26 mouse cellular contexts compared by ENCODE assay signal in genomic region chr1:41286221-41286620, GRCm38 (mm10).
"Had no signal": no experiment of that assay in that cellular context is flagged by ENCODE, and none has a peak within 500 bp of the region (broad histone marks: within the 10 kb centered on the region; RNA-seq: fewer than 3 reads in every experiment).

No protein-coding gene starts in this region.

- H3K27me3 ChIP-seq: kidney, embryonic 15.5 days; limb, embryonic 13.5 days; liver, embryonic 12.5 days; liver, embryonic 15.5 days; lung, embryonic 15.5 days; megakaryocyte, embryonic 14.5 days; midbrain, embryonic 13.5 days; neural tube, embryonic 12.5 days; neural tube, embryonic 15.5 days had no signal

- H3K4me2 ChIP-seq: kidney, embryonic 15.5 days; limb, embryonic 13.5 days; liver, embryonic 12.5 days; liver, embryonic 15.5 days; lung, embryonic 15.5 days; midbrain, embryonic 13.5 days; neural tube, embryonic 12.5 days; neural tube, embryonic 15.5 days had no signal

- H3K9ac ChIP-seq: kidney, embryonic 15.5 days; limb, embryonic 13.5 days; liver, embryonic 12.5 days; liver, embryonic 15.5 days; lung, embryonic 15.5 days; midbrain, embryonic 13.5 days; neural tube, embryonic 12.5 days; neural tube, embryonic 15.5 days had no signal

- H3K4me3 ChIP-seq: kidney, embryonic 15.5 days; left cerebral cortex, adult 2 months; limb, embryonic 10.5 days; limb, embryonic 13.5 days; liver, embryonic 12.5 days; liver, embryonic 15.5 days; lung, embryonic 15.5 days; megakaryocyte, embryonic 14.5 days; midbrain, embryonic 10.5 days; midbrain, embryonic 13.5 days; neural tube, embryonic 12.5 days; neural tube, embryonic 15.5 days had no signal

- H3K27ac ChIP-seq: kidney, embryonic 15.5 days; left cerebral cortex, adult 2 months; limb, embryonic 10.5 days; limb, embryonic 13.5 days; liver, embryonic 12.5 days; liver, embryonic 15.5 days; lung, embryonic 15.5 days; midbrain, embryonic 10.5 days; midbrain, embryonic 13.5 days; neural tube, embryonic 12.5 days; neural tube, embryonic 15.5 days; stomach, postnatal 0 days had no signal

- H3K4me1 ChIP-seq: kidney, embryonic 15.5 days; limb, embryonic 10.5 days; limb, embryonic 13.5 days; liver, embryonic 12.5 days; liver, embryonic 15.5 days; lung, embryonic 15.5 days; megakaryocyte, embryonic 14.5 days; midbrain, embryonic 10.5 days; midbrain, embryonic 13.5 days; neural tube, embryonic 12.5 days; neural tube, embryonic 15.5 days had no signal

- H3K9me3 ChIP-seq: kidney, embryonic 15.5 days; limb, embryonic 10.5 days; limb, embryonic 13.5 days; liver, embryonic 12.5 days; liver, embryonic 15.5 days; lung, embryonic 15.5 days; midbrain, embryonic 10.5 days; midbrain, embryonic 13.5 days; neural tube, embryonic 12.5 days; neural tube, embryonic 15.5 days had no signal

- DNase-seq: kidney, postnatal 10 days; kidney, postnatal 36 days; layer of hippocampus, postnatal 36 days; liver; lung, adult 18-20 months; lung, postnatal 10 days; lung, postnatal 36 days; right cerebral cortex, adult 18-20 months; right cerebral cortex, postnatal 14 days; right cerebral cortex, postnatal 4 days; thymus, adult 2 months; thymus, postnatal 14 days; thymus, postnatal 4 days had no signal

- H3K36me3 ChIP-seq: kidney, embryonic 15.5 days; limb, embryonic 10.5 days; limb, embryonic 13.5 days; liver, embryonic 12.5 days; liver, embryonic 15.5 days; lung, embryonic 15.5 days; midbrain, embryonic 10.5 days; midbrain, embryonic 13.5 days; neural tube, embryonic 12.5 days; neural tube, embryonic 15.5 days had no signal

- ATAC-seq: liver, embryonic 12.5 days; midbrain, embryonic 13.5 days had no signal
